Mouse (Mus musculus) ovary, postnatal 10 days (tissue): ENCODE data around the gene Fbxw22.
"Not testable (repeated sequence)": the region's sequence is repeated elsewhere in the genome, so short reads cannot be mapped to it uniquely, and the experiment has no call there.

Experiments used
- DNase-seq: peaks from one replicate; pipeline ENCODE4 v3.0.0; 2022; ENCODE audit warnings: low spot score

Gene Fbxw22

GRCm38 (mm10) chr9:109404196-109404595, at the start of gene Fbxw22:
Gene Fbxw22, minus strand, starts transcription at chr9:109404296.
- not testable (repeated sequence) for DNase-seq

- DNase-seq, result no peak
Observed at GRCm38 (mm10) chr9:109449040-109449439, 44.9 kb upstream of the Fbxw22 start, which contains the start of gene Fbxw16. Gene Fbxw16, minus strand, starts transcription at chr9:109449140.

GRCm38 (mm10) chr9:109432956-109433355, 28.9 kb upstream of the Fbxw22 start:
- no peak for DNase-seq

- DNase-seq, result not testable (repeated sequence)
Observed at GRCm38 (mm10) chr9:109339559-109339958, 64.5 kb downstream of the Fbxw22 start, which contains the start of gene Fbxw28. Gene Fbxw28, minus strand, starts transcription at chr9:109339659.
